Mouse (Mus musculus): ENCODE results near the gene Rlbp1. TPM values are rescaled to one million over a fixed set of nuclear protein-coding genes. Genes with fewer than 3 reads are reported as not detected.

Gene Rlbp1
- 25.4 and 25.7 TPM in 2 replicates for polyA plus RNA-seq (2021; fragmentation: Nextera tagmentation)
- long read RNA-seq, experiment 1, transcript Rlbp1-201 (9 exons, 2,134 nt): minor isoform, 11 of 60 reads
- long read RNA-seq, experiment 1, transcript Rlbp1-202 (9 exons, 2,142 nt): major isoform, 37 of 60 reads
- long read RNA-seq, experiment 1, partial matches to known transcripts: 4 of 60 reads
- long read RNA-seq, experiment 1, other reads (novel, unspliced or antisense): 6 of 60 reads
- long read RNA-seq, experiment 2, transcript Rlbp1-202 (9 exons, 2,142 nt): minor isoform, 41 of 108 reads
- long read RNA-seq, experiment 2, transcript Rlbp1-201 (9 exons, 2,134 nt): major isoform, 45 of 108 reads
- long read RNA-seq, experiment 2, partial matches to known transcripts: 6 of 108 reads
- long read RNA-seq, experiment 2, other reads (novel, unspliced or antisense): 16 of 108 reads

DNA sequence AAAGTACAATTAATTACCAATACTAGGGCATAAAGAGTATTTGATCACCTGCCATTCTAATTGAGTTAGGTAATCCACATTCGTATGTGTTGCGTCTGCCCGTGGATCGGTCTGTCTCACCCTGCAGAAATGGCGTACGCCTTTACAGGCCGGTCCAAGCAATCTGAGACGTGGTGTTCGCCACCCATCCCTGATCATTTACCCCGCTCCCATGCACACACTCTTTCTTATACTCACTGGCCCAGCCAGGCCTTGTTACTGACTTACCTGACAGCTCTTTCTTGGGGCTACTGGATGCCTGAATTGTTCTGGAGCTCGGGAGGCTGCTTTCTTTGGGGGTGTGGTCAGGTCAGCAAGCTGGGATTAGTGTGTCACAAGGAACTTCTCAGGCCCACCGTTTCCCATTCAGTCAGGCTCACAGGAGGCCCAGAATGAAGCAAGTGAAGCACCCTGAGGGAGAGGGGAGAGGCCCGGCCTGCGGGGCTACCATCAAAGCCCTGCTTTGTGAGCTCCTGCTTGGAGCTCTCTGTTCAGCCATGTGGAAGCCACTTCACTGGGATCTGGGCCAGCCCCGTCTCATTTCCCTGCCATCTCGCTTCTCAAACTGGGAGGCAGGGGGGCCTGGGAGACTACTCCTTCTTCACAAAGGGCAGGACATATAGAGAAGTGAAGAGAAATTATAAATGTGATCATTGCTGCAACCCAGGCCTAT is at the start of gene Rlbp1:
Rlbp1 (minus strand) TSS at position 627 of the 712 bp plus-strand sequence.

DNA sequence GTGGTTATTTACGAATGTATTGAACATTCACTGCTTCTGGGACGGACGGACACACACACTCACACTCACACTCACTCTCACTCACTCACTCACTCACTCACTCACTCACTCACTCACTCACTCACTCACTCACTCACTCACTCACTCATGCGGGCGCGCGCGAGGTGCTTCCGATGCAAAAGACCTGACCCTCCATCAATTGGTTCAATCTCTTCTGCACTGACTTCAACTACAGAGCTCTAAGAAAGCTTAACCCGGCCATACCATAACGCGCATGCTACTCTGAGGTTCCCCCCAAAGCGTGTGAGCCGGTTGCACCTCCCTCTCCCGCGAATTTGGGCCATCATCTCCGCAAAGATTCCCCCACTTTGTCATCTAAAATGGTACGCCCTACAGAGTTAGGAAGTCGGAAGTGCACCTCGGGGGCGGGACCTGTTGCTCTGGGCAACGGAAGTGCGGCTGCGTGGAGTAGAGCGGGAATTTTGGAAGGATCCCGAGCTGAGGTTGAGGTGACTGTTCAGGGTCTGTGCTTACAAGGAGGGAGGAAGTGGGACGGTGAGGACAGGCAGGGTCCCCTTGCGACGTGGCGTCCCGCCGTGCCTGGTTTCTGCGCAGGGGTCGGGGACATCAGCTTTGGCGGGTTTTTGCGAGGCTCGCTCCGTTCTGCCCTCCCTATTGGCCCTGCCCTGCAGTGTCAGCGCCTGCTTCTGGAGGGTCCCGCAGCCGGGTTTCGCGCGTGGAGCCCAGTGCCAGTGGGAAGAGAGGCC is 5.2 kb upstream of the Rlbp1 start, which contains the start of gene Fanci:
Fanci (plus strand) TSS at position 47 of the 767 bp plus-strand sequence.

Other genes starting within 250 kb of the Rlbp1 start
- gene Mfge8, start 238.0 kb downstream of the Rlbp1 start, polyA plus RNA-seq (2021; fragmentation: Nextera tagmentation): 175 and 208 TPM in 2 replicates
- 50.4 and 86.0 TPM in 2 replicates for gene Abhd2, start 113.8 kb downstream of the Rlbp1 start, polyA plus RNA-seq (2021; fragmentation: Nextera tagmentation)
- gene Fanci, start 4.9 kb upstream of the Rlbp1 start, polyA plus RNA-seq (2021; fragmentation: Nextera tagmentation): 0.10 and 0.19 TPM in 2 replicates
- gene Polg, start 79.3 kb upstream of the Rlbp1 start, polyA plus RNA-seq (2021; fragmentation: Nextera tagmentation): 12.1 and 17.8 TPM in 2 replicates
- gene Rhcg, start 230.6 kb upstream of the Rlbp1 start, polyA plus RNA-seq (2021; fragmentation: Nextera tagmentation): 0.64 and 1.8 TPM in 2 replicates